Mouse (Mus musculus): ENCODE measurements at regions not wholly inside any gene's neighbourhood (a gene's known extent, or its start where the extent isn't known, plus 50 kb on each side); places are given as distances from the start of the nearest gene placed in this dataset.

- TF ChIP-seq POLR2A (IDR thresholded peaks at IDR 0.05; ENCODE audit: extremely low read depth, insufficient read depth, low read length) (no peak), CTCF (IDR thresholded peaks at IDR 0.05; ENCODE audit: low read depth, low read length) (no peak)
- WGBS: 74% methylated on average over 3 of the region's 3 CpGs
- DNase-seq (ENCODE audit: extremely low read depth, low read depth, low spot score): no peak
- Histone ChIP-seq H3K27me3 (ENCODE audit: control insufficient read depth, insufficient read depth, low read length) (0 out of 2 replicates have a peak, but pooled peaks cover 2% of the 10 kb centered on the region), H3K4me3 (ENCODE audit: insufficient read depth, low read depth, low read length) (no peak overlapping the region), H3K36me3 (ENCODE audit: control insufficient read depth, insufficient read depth, low read length) (no peaks in the 10 kb centered on the region), H3K9ac (ENCODE audit: low read depth, low read length) (no peak overlapping the region), H3K4me1 (ENCODE audit: control insufficient read depth, insufficient read depth, low read length) (no peaks in the 10 kb centered on the region), H3K79me2 (ENCODE audit: control insufficient read depth, insufficient read depth, low read length) (no peaks in the 10 kb centered on the region), H3K27ac (replicated peaks; ENCODE audit: insufficient read depth, low read depth, low read length) (no peak overlapping the region)
Observed at GRCm38 (mm10) chr3:82620418-82621003, 72.6 kb upstream of the Npy2r start.

- no peak overlapping the region for H3K27ac ChIP-seq (replicated peaks; ENCODE audit: insufficient read depth, low read depth, low read length)
- H3K4me1 ChIP-seq (ENCODE audit: control insufficient read depth, insufficient read depth, low read length): no peaks in the 10 kb centered on the region
- H3K4me3 ChIP-seq (ENCODE audit: insufficient read depth, low read depth, low read length): no peak overlapping the region
- no peaks in the 10 kb centered on the region for H3K79me2 ChIP-seq (ENCODE audit: control insufficient read depth, insufficient read depth, low read length)
- TF ChIP-seq POLR2A (IDR thresholded peaks at IDR 0.05; ENCODE audit: extremely low read depth, insufficient read depth, low read length) (no peak), CTCF (IDR thresholded peaks at IDR 0.05; ENCODE audit: low read depth, low read length) (no peak)
- H3K9ac ChIP-seq (ENCODE audit: low read depth, low read length): no peak overlapping the region
- H3K27me3 ChIP-seq (ENCODE audit: control insufficient read depth, insufficient read depth, low read length): 0 out of 2 replicates have a peak, but pooled peaks cover 2% of the 10 kb centered on the region
- 83% methylated on average over 5 of the region's 5 CpGs for WGBS
- no peaks in the 10 kb centered on the region for H3K36me3 ChIP-seq (ENCODE audit: control insufficient read depth, insufficient read depth, low read length)
- no peak for DNase-seq (ENCODE audit: extremely low read depth, low read depth, low spot score)
Observed at GRCm38 (mm10) chr3:82619371-82619770, 71.5 kb upstream of the Npy2r start.

GRCm38 (mm10) chr3:82601880-82602279 lies 54.0 kb upstream of the Npy2r start:
- no peaks in the 10 kb centered on the region for H3K4me1 ChIP-seq (ENCODE audit: control insufficient read depth, insufficient read depth, low read length)
- 74% methylated on average over 4 of the region's 4 CpGs for WGBS
- H3K27me3 ChIP-seq (ENCODE audit: control insufficient read depth, insufficient read depth, low read length): no peaks in the 10 kb centered on the region
- H3K27ac ChIP-seq (replicated peaks; ENCODE audit: insufficient read depth, low read depth, low read length): no peak overlapping the region
- no peaks in the 10 kb centered on the region for H3K79me2 ChIP-seq (ENCODE audit: control insufficient read depth, insufficient read depth, low read length)
- H3K36me3 ChIP-seq (ENCODE audit: control insufficient read depth, insufficient read depth, low read length): no peaks in the 10 kb centered on the region
- no peak overlapping the region for H3K9ac ChIP-seq (ENCODE audit: low read depth, low read length)
- DNase-seq (ENCODE audit: extremely low read depth, low read depth, low spot score): no peak
- no peak overlapping the region for H3K4me3 ChIP-seq (ENCODE audit: insufficient read depth, low read depth, low read length)
- TF ChIP-seq CTCF (IDR thresholded peaks at IDR 0.05; ENCODE audit: low read depth, low read length): no peak
- no peak for TF ChIP-seq POLR2A (IDR thresholded peaks at IDR 0.05; ENCODE audit: extremely low read depth, insufficient read depth, low read length)

- Histone ChIP-seq H3K9ac (ENCODE audit: low read depth, low read length) (no peak overlapping the region), H3K27me3 (ENCODE audit: control insufficient read depth, insufficient read depth, low read length) (no peaks in the 10 kb centered on the region), H3K27ac (replicated peaks; ENCODE audit: insufficient read depth, low read depth, low read length) (no peak overlapping the region), H3K79me2 (ENCODE audit: control insufficient read depth, insufficient read depth, low read length) (no peaks in the 10 kb centered on the region), H3K4me1 (ENCODE audit: control insufficient read depth, insufficient read depth, low read length) (no peaks in the 10 kb centered on the region), H3K4me3 (ENCODE audit: insufficient read depth, low read depth, low read length) (no peak overlapping the region), H3K36me3 (ENCODE audit: control insufficient read depth, insufficient read depth, low read length) (no peaks in the 10 kb centered on the region)
- WGBS: 83% methylated on average over 1 of the region's 1 CpGs
- no peak for TF ChIP-seq POLR2A (IDR thresholded peaks at IDR 0.05; ENCODE audit: extremely low read depth, insufficient read depth, low read length)
- no peak for TF ChIP-seq CTCF (IDR thresholded peaks at IDR 0.05; ENCODE audit: low read depth, low read length)
- DNase-seq (ENCODE audit: extremely low read depth, low read depth, low spot score): no peak
Observed at GRCm38 (mm10) chr3:82598656-82599055, 50.8 kb upstream of the Npy2r start.

Measured in liver, adult 2 months (tissue).